In genomic region chr14:45251548-45252076, GRCm38 (mm10) we compare ENCODE assay signal across 20 mouse cellular contexts.
"Had no signal": no experiment of that assay in that cellular context is flagged by ENCODE, and none has a peak within 500 bp of the region (broad histone marks: within the 10 kb centered on the region; RNA-seq: fewer than 3 reads in every experiment).

No protein-coding gene starts in this region.

- H3K9ac ChIP-seq: kidney, embryonic 15.5 days; liver, embryonic 12.5 days; liver, embryonic 15.5 days; lung, embryonic 15.5 days; midbrain, embryonic 12.5 days; midbrain, embryonic 15.5 days; neural tube, embryonic 13.5 days had no signal

- DNase-seq: kidney, adult 8-10 months; kidney, postnatal 10 days; layer of hippocampus, adult 9-11 months; lung, adult 18-20 months; lung, postnatal 10 days; lung, postnatal 36 days; retina, postnatal 1 day; right cerebral cortex, postnatal 25 days; thymus, adult 18-20 months; thymus, postnatal 36 days had no signal

- H3K4me2 ChIP-seq: kidney, embryonic 15.5 days; liver, embryonic 12.5 days; liver, embryonic 15.5 days; lung, embryonic 15.5 days; midbrain, embryonic 12.5 days; midbrain, embryonic 15.5 days; neural tube, embryonic 13.5 days had no signal

- H3K27ac ChIP-seq: kidney, embryonic 15.5 days; layer of hippocampus, adult 2 months; liver, embryonic 12.5 days; liver, embryonic 15.5 days; lung, embryonic 15.5 days; midbrain, embryonic 12.5 days; midbrain, embryonic 15.5 days; neural tube, embryonic 13.5 days had no signal

- ATAC-seq: intestine, postnatal 0 days; liver, embryonic 12.5 days; midbrain, embryonic 15.5 days had no signal

- H3K9me3 ChIP-seq: kidney, embryonic 15.5 days; liver, embryonic 12.5 days; liver, embryonic 15.5 days; lung, embryonic 15.5 days; midbrain, embryonic 12.5 days; midbrain, embryonic 15.5 days; neural tube, embryonic 13.5 days had no signal

- H3K4me3 ChIP-seq: kidney, embryonic 15.5 days; layer of hippocampus, adult 2 months; liver, embryonic 12.5 days; liver, embryonic 15.5 days; lung, embryonic 15.5 days; midbrain, embryonic 12.5 days; midbrain, embryonic 15.5 days; myocyte; neural tube, embryonic 13.5 days had no signal

- H3K36me3 ChIP-seq: kidney, embryonic 15.5 days; liver, embryonic 12.5 days; liver, embryonic 15.5 days; lung, embryonic 15.5 days; midbrain, embryonic 15.5 days had no signal

- H3K4me1 ChIP-seq: kidney, embryonic 15.5 days; liver, embryonic 12.5 days; liver, embryonic 15.5 days; lung, embryonic 15.5 days; midbrain, embryonic 12.5 days; midbrain, embryonic 15.5 days; neural tube, embryonic 13.5 days had no signal

- H3K27me3 ChIP-seq: kidney, embryonic 15.5 days; liver, embryonic 12.5 days; liver, embryonic 15.5 days; lung, embryonic 15.5 days; midbrain, embryonic 12.5 days; midbrain, embryonic 15.5 days; neural tube, embryonic 13.5 days had no signal
